Mouse (Mus musculus) megakaryocyte-erythroid progenitor cell, adult 5-6 weeks (primary cell): ENCODE results near the gene Cct3. TPM values are rescaled to one million over a fixed set of nuclear protein-coding genes. Genes with fewer than 3 reads are reported as not detected.
"Not testable (repeated sequence)": the region's sequence is repeated elsewhere in the genome, so short reads cannot be mapped to it uniquely, and the experiment has no call there.

Experiments used
- ATAC-seq: replicated peaks from 2 replicates; pipeline ENCODE4 v1.8.0; 2016; ENCODE audit warnings: mild to moderate bottlenecking, inconsistent platforms; ENCODE audit not compliant: severe bottlenecking, poor library complexity, low FRiP score, low TSS enrichment
- total RNA-seq, 2 experiments: library from RNA; stranded (forward) in 1 of 2; stranded (reverse) in 1 of 2; fragments of 200-1000, 215-1000 nt in 1 of 2; fragments of >200 nt in 1 of 2; fragmentation: Nextera tagmentation in 1 of 2; gene quantifications; 2 replicates each; pipeline ENCODE4 v1.2.3; 2014 to 2017

The Cct3 gene
- total RNA-seq, 2 experiments from 2014 or later: 484 to 703 TPM

DNA sequence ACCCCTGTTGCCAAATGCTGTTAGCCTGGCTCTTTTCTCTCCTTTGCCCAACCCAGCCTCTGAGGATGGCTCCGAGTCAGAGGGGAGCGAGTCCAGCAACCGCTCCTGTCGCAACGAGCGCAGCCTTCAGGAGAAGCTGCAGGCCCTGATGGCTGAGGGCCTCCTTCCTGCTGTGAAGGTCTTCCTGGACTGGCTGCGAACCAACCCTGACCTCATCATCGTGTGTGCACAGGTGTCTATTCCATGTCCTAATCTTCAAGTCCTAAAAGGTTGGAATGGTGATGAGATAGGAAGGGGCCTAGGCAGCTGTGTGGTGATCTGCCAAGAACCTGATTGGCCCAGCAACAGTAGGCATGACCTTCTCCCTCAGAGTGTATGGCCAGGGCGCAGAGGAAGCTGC is 56.0 kb downstream of the Cct3 start:
- no peak for ATAC-seq

DNA sequence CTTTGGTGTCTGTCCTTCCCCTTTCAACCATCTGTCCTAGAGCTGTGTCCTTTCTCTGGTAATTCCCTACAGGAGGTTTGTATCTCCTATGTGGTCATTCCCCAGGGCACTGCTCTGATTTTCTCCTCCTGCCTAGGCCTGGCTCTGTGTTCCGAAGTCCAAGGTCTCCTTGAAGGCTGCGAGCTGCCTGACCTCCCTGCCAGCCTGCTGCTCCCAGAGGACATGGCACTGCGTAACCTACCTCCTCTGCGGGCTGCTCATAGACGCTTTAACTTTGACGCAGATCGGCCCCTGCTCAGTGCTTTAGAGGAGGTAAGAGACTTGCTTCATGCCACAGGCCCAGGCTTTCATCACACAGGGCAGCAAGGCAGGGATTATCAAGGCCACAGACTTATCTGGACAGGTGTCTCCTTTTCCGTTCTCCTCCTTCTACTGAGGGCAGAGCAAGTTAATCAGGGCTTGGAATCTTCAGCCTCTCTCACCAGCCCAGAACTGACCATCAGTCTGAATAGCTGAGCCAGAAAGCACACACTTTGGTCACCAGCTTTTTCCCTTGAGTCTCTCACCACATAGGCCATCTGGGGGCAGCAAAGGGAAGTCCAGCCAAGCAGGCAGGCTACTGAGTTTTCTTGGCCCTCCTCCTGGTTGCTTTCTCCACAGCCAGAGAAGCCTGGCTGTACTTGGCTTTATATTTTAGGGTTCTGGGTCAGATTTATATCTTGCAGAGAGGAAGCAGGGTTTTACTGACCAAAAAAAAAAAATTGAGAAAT is 57.7 kb downstream of the Cct3 start:
- ATAC-seq: no peak

DNA sequence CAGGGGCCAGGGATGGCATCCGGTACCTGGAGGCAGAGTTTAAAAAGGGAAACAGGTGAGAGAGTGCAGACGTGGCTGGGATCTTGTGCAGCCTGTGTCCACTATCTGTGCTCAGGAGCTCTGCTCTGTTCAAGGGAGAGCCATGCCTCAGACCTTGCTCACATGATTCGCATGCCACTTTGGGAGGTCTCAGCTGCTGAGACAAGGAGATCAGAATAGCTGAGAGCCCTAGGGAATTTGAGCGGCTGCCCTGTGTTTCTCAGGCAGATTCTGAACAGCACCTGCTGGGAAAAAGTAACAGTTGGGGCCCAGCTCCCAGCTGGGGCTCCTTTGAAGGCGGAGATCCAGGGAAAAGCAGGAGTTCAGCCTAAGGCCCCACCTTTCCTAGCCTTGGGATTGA is 62.7 kb downstream of the Cct3 start:
- ATAC-seq: no peak

DNA sequence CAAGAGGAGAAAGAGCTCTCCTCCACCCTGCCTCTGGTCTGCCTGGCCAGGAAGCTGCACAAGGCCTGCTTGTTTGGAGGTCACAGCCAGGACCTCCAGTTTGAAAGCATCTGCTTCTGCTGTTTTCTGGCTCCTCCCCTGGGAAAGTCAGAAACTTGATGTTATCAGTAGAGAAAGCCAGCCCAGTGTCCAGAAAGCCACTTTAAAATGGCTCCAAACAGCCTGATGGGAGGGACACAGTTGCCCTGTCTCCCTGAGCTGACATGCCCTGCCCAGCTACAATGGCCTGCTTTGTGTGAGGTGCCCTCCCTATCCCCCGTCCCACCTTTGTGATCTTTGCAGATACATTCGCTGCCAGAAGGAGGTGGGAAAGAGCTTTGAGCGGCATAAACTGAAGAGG is 63.1 kb downstream of the Cct3 start:
- no peak for ATAC-seq

DNA sequence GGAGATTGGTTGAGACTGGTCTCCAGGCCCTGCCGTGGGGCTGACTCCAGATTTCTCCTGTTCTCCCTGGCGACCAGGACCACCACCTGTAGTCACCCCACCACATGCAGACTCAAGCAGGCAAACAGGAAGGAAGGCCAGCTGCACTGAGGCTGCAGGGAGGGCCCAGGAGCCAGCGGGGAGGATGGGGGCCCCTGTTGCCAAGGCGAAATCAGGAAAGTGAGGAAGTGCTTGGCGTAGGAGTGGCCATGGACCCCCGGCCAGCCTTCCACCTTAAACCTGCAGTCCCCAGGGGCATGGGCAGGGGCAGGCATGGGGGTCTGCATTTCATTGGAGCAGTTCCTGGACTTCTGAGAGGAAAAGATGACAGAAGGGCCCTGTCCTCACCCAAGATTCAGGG is 64.2 kb downstream of the Cct3 start:
- no peak for ATAC-seq

DNA sequence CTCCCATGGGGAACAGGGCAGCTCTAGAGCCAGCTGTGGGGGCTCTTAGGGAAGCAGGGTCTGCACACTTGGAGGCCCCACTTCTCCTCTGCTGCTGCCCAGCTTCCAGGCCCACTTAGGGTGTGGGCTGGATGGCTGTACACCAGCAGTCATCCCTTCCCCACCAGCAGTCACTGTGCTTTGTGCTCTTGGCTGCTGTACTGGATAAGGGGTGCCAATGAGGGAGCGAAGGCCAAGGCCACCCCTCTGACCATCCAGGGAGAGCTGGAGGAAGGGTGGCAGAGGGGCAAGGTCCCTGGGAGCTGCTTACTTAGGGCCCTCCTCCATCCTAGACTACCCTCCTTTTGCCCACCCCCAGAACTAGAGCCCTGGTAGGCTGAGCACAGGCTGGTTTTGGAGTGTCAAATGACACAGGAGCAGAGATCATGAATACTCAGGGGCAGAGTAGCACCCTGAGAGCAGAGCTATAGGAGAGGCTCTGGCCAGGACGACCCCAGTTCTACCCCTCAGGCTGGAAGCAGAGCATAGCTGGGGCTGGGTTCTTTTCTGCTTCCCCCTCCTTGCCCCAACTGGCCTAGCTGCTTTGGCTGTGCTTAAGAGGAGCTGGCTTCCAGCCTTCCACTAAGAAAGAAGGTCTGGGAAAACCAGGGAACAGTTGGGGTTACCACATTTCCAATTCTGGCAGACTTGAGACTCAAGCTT is 64.8 kb downstream of the Cct3 start:
- no peak for ATAC-seq

DNA sequence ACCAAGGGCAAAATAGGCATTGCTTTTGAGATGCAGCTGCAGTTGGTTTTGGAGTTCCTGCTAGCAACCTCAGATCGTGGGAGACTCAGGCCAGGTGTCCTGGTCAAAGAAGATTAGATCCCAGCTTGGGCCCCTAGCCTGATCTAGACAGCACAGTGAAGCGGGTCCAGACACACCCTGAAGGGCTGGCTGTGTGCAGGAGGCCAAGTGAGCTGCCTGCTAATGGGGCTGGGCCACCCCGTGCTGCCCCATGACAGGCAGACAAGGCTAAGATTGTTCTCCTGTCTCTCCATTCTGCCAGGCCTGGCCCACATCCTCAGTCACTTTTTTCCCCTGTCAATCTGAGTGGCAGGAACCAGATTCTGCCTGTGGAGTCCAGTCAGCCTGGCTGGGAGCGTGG is 66.8 kb downstream of the Cct3 start:
- ATAC-seq: peak; percentile 74

DNA sequence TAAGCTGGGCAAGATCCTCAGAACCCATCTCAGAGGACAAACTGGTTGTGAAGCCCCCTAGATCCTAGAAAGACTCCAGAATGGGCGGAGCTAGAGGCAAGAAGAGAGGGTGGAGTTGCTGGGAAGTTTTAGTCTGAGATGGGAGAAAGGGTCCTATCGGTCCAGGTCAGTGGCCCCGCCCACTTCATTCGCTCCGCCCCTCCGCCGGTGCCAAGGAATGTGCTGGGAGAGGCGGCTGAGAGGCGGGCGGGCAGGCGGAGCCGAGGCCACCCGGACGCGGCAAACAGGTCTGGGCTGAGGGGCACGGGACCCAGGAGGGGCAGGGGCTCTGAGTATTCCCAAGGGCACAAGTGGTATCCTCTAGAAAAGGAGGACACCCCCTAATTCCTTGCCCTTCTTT is 67.4 kb downstream of the Cct3 start, which contains the start of gene Paqr6:
Gene Paqr6, plus strand, starts transcription at position 248 of the 400 bp plus-strand sequence.
- no peak for ATAC-seq

DNA sequence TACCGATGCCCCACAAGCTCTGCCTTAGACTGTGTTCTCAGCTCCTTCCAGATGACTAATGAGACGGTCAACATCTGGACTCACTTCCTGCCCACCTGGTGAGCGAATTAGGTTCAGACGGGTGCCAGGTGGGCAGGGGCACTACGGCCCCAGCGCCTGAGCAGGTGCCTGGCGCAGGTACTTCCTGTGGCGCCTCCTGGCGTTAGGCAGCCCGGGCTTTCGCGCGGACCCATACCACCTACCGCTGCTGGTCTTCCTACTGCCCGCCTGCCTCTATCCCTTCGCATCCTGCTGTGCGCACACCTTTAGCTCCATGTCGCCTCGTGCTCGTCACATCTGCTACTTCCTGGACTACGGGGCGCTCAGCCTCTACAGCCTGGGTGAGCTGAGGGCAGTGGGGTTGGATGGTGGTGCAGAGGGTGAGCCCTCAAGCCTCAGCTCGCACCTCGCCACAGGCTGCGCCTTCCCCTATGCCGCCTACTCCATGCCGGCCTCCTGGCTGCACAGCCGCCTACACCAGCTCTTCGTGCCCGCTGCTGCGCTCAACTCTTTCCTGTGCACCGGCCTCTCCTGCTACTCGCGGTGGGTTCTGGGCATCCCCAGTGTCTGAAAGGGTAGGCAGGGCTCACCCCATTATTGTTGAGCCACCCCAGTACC is 68.9 kb downstream of the Cct3 start:
- ATAC-seq: no peak

DNA sequence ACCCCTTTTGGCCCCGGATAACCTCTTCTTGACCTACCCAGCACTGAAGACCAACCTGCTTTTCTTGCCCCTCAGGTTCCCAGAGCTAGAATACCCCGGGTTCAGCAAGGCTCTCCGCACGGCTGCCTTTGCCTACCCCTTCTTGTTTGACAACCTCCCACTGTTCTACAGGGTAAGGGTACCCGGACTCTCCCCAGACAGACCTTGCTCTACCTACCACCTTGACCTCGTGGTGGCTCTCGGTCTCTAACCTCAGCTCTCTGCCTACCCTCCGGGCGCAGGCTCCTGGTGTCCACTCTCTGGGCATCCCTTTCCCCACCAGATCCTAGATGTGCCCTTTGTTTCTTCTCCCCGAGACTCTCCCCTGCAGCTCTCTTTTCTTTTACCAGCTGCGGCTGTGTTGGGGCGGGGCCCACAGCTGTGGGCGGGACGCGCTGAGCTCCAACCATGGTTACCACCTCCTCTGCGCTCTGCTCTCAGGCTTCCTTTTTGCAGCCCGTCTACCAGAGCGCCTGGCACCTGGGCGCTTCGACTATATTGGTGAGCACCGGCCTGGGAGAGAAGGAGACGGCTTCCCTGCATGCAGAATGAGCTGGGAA is 70.0 kb downstream of the Cct3 start:
- ATAC-seq: peak; percentile 73

DNA sequence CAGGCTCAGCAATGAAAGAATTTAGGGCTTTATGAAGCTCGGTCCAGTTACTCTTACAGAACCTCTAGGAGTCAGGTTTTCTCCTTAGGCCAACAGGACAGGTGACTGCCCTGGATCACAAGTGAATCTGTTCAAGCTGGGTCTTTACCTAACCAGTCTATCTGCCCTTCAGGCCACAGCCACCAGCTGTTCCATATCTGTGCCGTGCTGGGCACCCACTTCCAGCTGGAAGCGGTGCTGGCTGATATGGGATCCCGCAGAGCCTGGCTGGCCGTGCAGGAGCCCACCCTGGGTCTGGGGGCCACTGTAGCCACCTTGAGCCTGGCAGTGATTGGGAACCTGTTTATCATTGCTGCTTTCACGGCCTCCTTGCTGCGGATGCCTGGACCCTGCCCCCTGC is 70.6 kb downstream of the Cct3 start:
- not testable (repeated sequence) for ATAC-seq

- not testable (repeated sequence) for ATAC-seq
Observed at GRCm38 (mm10) chr3:88368511-88368910, 71.6 kb downstream of the Cct3 start.

Other genes starting within 250 kb of the Cct3 start
- gene Naxe, start 238.6 kb upstream of the Cct3 start, total RNA-seq (2014; fragmentation: Nextera tagmentation): 36.8 and 68.7 TPM in 2 replicates
- gene Naxe, start 238.6 kb upstream of the Cct3 start, total RNA-seq (2017): 21.8 and 25.8 TPM in 2 replicates
- gene Ttc24, start 218.8 kb upstream of the Cct3 start, total RNA-seq (2014; fragmentation: Nextera tagmentation): not detected in 2 replicates
- gene Ttc24, start 218.8 kb upstream of the Cct3 start, total RNA-seq (2017): not detected in 2 replicates
- gene Iqgap3, start 215.1 kb upstream of the Cct3 start, total RNA-seq (2014; fragmentation: Nextera tagmentation): 9.7 and 16.0 TPM in 2 replicates
- 6.6 and 15.2 TPM in 2 replicates for gene Iqgap3, start 215.1 kb upstream of the Cct3 start, total RNA-seq (2017)
- 91.9 and 97.4 TPM in 2 replicates for gene Mef2d, start 154.7 kb upstream of the Cct3 start, total RNA-seq (2014; fragmentation: Nextera tagmentation)
- gene Mef2d, start 154.7 kb upstream of the Cct3 start, total RNA-seq (2017): 19.7 and 50.5 TPM in 2 replicates
- not detected in 2 replicates for gene Rhbg, start 42.4 kb upstream of the Cct3 start, total RNA-seq (2014; fragmentation: Nextera tagmentation)
- not detected in 2 replicates for gene Rhbg, start 42.4 kb upstream of the Cct3 start, total RNA-seq (2017)
- not detected in 2 replicates for gene Gm38392, start 9.9 kb upstream of the Cct3 start, total RNA-seq (2014; fragmentation: Nextera tagmentation)
- not detected in 2 replicates for gene Gm38392, start 9.9 kb upstream of the Cct3 start, total RNA-seq (2017)
- 7.2 and 19.5 TPM in 2 replicates for gene Tsacc, start 117 bp upstream of the Cct3 start, total RNA-seq (2014; fragmentation: Nextera tagmentation)
- gene Tsacc, start 117 bp upstream of the Cct3 start, total RNA-seq (2017): 9.8 TPM in 1 of 2 replicates, not detected in the other
- gene Glmp, start 27.9 kb downstream of the Cct3 start, total RNA-seq (2014; fragmentation: Nextera tagmentation): 39.2 and 70.5 TPM in 2 replicates
- 7.0 and 19.7 TPM in 2 replicates for gene Glmp, start 27.9 kb downstream of the Cct3 start, total RNA-seq (2017)
- gene Tmem79, start 39.0 kb downstream of the Cct3 start, total RNA-seq (2014; fragmentation: Nextera tagmentation): 1.7 and 7.8 TPM in 2 replicates
- 1.4 and 2.0 TPM in 2 replicates for gene Tmem79, start 39.0 kb downstream of the Cct3 start, total RNA-seq (2017)
- gene Smg5, start 39.1 kb downstream of the Cct3 start, total RNA-seq (2014; fragmentation: Nextera tagmentation): 40.7 and 57.5 TPM in 2 replicates
- 39.0 and 40.9 TPM in 2 replicates for gene Smg5, start 39.1 kb downstream of the Cct3 start, total RNA-seq (2017)
- not detected in 2 replicates for gene Paqr6, start 67.5 kb downstream of the Cct3 start, total RNA-seq (2014; fragmentation: Nextera tagmentation)
- not detected in 2 replicates for gene Paqr6, start 67.5 kb downstream of the Cct3 start, total RNA-seq (2017)
- gene Bglap3, start 75.6 kb downstream of the Cct3 start, total RNA-seq (2014; fragmentation: Nextera tagmentation): not detected in 2 replicates
- not detected in 2 replicates for gene Bglap3, start 75.6 kb downstream of the Cct3 start, total RNA-seq (2017)
- not detected in 2 replicates for gene Bglap2, start 81.6 kb downstream of the Cct3 start, total RNA-seq (2014; fragmentation: Nextera tagmentation)
- gene Bglap2, start 81.6 kb downstream of the Cct3 start, total RNA-seq (2017): not detected in 2 replicates
- gene Bglap, start 87.3 kb downstream of the Cct3 start, total RNA-seq (2014; fragmentation: Nextera tagmentation): 2.8 TPM in 1 of 2 replicates, not detected in the other
- not detected in 2 replicates for gene Bglap, start 87.3 kb downstream of the Cct3 start, total RNA-seq (2017)
- 188 and 207 TPM in 2 replicates for gene Pmf1, start 113.2 kb downstream of the Cct3 start, total RNA-seq (2014; fragmentation: Nextera tagmentation)
- 87.9 and 145 TPM in 2 replicates for gene Pmf1, start 113.2 kb downstream of the Cct3 start, total RNA-seq (2017)
- gene Slc25a44, start 128.0 kb downstream of the Cct3 start, total RNA-seq (2014; fragmentation: Nextera tagmentation): 28.0 and 30.2 TPM in 2 replicates
- gene Slc25a44, start 128.0 kb downstream of the Cct3 start, total RNA-seq (2017): 18.9 and 31.7 TPM in 2 replicates
- 2.6 and 4.1 TPM in 2 replicates for gene Sema4a, start 164.1 kb downstream of the Cct3 start, total RNA-seq (2014; fragmentation: Nextera tagmentation)
- gene Sema4a, start 164.1 kb downstream of the Cct3 start, total RNA-seq (2017): 1.1 and 2.1 TPM in 2 replicates
- gene Lmna, start 212.8 kb downstream of the Cct3 start, total RNA-seq (2014; fragmentation: Nextera tagmentation): 43.0 and 61.7 TPM in 2 replicates
- gene Lmna, start 212.8 kb downstream of the Cct3 start, total RNA-seq (2017): 49.4 and 66.7 TPM in 2 replicates
- gene Mex3a, start 235.3 kb downstream of the Cct3 start, total RNA-seq (2014; fragmentation: Nextera tagmentation): 5.4 and 5.6 TPM in 2 replicates
- 3.3 and 7.8 TPM in 2 replicates for gene Mex3a, start 235.3 kb downstream of the Cct3 start, total RNA-seq (2017)